Mouse (Mus musculus) left cerebral cortex, adult 2 months (tissue): ENCODE measurements around the gene Evc. TPM values are rescaled to one million over a fixed set of nuclear protein-coding genes. Genes with fewer than 3 reads are reported as not detected.

Experiments used
- DNase-seq, 2 experiments: peaks; one replicate each; pipeline ENCODE4 v3.0.0; 2021 to 2022; ENCODE audit warnings: low spot score in 2 of 2, mixed read lengths in 1 of 2; ENCODE audit errors: extremely low spot score in 1 of 2
- H3K27ac ChIP-seq: fragments of 200-600 bp; 2 replicates; pipeline ENCODE4 v1.8.1; 2022
- H3K4me3 ChIP-seq: fragments of 200-600 bp; 2 replicates; pipeline ENCODE4 v1.8.1; 2022
- CTCF ChIP-seq: fragments of 200-600 bp; IDR thresholded peaks from 2 replicates; pipeline ENCODE4 v1.8.1; 2022; ENCODE audit warnings: antibody characterized with exemption, mild to moderate bottlenecking, moderate library complexity
- intact Hi-C: fragments of 180-260 bp; cut with DNase I; formaldehyde crosslinking; loops from one replicate; pipeline ENCODE4 v1.15.1; 2025
- total RNA-seq, 2 experiments: library from RNA; stranded (reverse); gene quantifications; 2 replicates each; pipeline ENCODE4 v1.2.3; 2021

The Evc gene
- total RNA-seq, 2 experiments from 2014 or later = 8.2 to 11.1 TPM

DNA sequence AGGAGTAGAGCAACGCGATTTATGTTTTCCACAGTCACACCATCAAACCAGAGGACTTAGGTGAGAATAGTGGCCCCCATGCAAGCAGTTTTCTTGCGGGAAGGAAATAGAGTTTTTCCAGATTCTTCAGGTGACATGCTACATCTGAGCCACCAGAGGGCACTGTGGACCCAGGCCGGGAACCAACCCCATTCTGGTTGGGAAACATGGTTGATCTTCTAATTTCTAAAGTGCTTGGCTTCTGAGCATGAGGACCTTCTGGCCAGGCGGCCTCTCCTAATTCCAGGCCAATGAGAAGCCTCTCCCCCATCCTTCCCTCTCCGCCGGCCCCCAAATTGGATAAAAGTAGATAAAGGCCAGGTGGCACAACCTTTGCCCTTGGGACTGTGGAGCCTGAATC lies 38.3 kb downstream of the Evc start:
- Histone ChIP-seq H3K27ac (no peak overlapping the region), H3K4me3 (no peak overlapping the region)
- peak; percentile 85 for TF ChIP-seq CTCF
- intact Hi-C loops = loop anchor here (1.0 to 5.0 kb wide), 4 partner anchors 56 to 794 kb away; partner anchors contain the start of gene Stk32b
- DNase-seq = peak in 1 of 2 experiments; percentile 34

DNA sequence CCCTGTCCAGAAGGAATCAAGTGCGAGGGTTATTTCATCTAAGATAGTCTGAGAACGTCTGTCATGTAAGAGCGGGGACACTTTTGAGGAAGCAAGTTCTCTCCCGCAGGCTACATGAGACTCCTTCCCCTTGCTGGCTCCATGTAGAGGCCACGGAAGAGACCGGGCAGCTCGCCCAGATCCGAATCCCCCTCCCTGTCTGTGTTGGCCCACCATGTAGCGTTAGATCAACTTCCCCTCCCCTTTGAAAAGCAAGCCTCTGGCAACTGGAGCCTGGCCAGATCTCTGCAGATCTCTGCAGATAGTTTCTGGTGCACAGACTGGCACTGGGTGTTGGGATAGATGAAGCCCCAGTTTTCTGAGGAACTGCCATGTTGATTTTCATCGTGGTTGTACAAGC lies 40.0 kb downstream of the Evc start:
- DNase-seq = no peak
- no peak for TF ChIP-seq CTCF
- intact Hi-C loops = loop anchor here (5.0 kb wide), 1 partner anchor 796 kb away; no protein-coding TSS in a partner anchor
- Histone ChIP-seq H3K4me3 (no peak overlapping the region), H3K27ac (no peak overlapping the region)

DNA sequence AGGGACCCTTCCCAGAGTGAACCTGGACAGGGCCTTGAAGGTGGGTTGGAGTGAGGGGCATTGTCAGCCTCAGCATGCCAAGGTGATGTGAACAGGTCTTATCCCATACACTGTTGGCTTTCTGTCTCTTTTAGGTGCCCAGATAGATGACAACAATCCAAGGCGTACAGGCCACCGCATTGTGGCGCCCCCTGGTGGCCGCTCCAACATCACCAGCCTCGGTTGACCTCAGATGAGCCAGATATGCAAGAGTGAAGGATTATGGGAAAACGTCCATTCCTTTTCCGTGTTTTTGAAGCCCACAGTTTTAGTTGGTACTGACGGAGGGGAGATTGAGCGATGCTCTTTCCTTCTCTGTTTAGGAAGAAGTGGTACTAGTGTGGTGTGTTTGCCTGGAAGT lies 45.7 kb downstream of the Evc start:
- H3K27ac ChIP-seq = no peak overlapping the region
- peak in 1 of 2 experiments; percentile 37 for DNase-seq
- peak; percentile 76 for TF ChIP-seq CTCF
- intact Hi-C loops = no loop called here
- H3K4me3 ChIP-seq = no peak overlapping the region

DNA sequence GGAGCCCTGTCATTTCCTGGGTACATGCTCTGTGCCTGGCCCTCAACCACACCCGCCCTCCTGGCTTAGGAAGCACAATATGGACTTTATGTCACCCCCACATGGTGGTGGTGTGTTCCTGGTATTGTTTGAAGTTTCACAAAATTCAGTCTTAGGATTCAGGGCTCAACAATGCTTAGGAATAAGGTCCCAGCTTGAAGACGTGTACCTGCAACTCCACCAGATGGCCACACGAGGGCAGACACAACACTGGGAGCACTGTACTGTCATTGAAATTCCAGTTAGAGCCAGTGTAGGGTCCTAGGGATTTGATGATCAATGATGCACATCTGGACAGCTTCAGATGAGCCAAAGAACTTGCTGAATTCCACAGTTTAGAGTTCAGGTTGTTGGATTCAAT lies 47.5 kb downstream of the Evc start:
- peak; percentile 46 to 53 for DNase-seq
- peak; percentile 86 for TF ChIP-seq CTCF
- Histone ChIP-seq H3K4me3 (no peak overlapping the region), H3K27ac (no peak overlapping the region)
- intact Hi-C loops = loop anchor here (2.0 to 5.0 kb wide), 2 partner anchors 42 to 127 kb away; no protein-coding TSS in a partner anchor

GRCm38 (mm10) chr5:37288374-37288773 lies 48.3 kb downstream of the Evc start:
- intact Hi-C loops = loop anchor here (2.0 to 5.0 kb wide), 2 partner anchors 42 to 126 kb away; no protein-coding TSS in a partner anchor
- no peak overlapping the region for H3K27ac ChIP-seq
- H3K4me3 ChIP-seq = no peak overlapping the region
- peak; percentile 80 for TF ChIP-seq CTCF
- DNase-seq = peak; percentile 65 to 68

DNA sequence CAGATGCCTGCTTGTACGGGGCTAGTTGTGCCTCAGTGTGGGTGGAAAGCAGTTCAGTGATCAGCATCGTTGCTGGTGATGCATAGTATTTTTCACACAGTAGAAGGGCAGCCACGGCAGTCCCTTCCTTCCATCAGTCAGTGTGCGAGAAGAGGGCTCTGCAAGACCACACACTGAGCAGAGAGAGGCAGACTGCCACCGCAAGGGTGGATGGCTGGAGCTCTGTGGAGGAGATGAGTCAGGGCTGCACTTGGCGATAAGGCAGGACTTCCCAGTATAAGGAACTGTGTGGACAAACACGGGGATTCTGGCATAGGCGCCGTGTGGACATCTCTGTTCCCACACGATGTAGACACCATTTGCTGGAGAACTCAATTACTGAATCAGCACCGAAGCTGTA lies 55.7 kb downstream of the Evc start:
- intact Hi-C loops = no loop called here
- Histone ChIP-seq H3K4me3 (no peak overlapping the region), H3K27ac (no peak overlapping the region)
- TF ChIP-seq CTCF = no peak
- peak in 1 of 2 experiments; percentile 25 for DNase-seq

- intact Hi-C loops = no loop called here
- Histone ChIP-seq H3K4me3 (no peak overlapping the region), H3K27ac (no peak overlapping the region)
- DNase-seq = no peak
- no peak for TF ChIP-seq CTCF
Measured at GRCm38 (mm10) chr5:37263816-37264215, 72.9 kb downstream of the Evc start.

GRCm38 (mm10) chr5:37261734-37262133 lies 75.0 kb downstream of the Evc start:
- no peak for TF ChIP-seq CTCF
- no peak for DNase-seq
- peak overlapping the region; percentile 55; the same call in 1 of the 2 replicates for H3K27ac ChIP-seq
- intact Hi-C loops = no loop called here
- H3K4me3 ChIP-seq = no peak overlapping the region

DNA sequence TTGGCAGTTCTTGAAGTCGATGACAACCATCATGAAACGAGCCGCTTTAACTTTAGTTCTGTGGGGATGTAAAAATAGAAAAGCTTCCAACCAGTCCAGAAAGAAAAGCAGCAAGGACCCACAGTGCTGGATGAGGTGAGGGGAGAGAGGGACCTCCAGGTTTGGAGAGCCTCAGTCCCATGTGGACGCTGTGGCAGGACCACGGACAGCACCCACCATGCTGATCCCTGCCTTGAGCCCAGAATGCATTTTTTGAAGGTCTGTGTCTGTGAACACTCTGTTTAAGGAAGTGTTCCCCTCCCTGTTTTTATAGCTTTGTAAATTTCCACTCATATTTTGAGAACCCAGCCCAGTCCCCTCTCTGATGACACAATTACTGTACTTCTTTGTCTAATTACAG lies 79.5 kb downstream of the Evc start:
- no peak overlapping the region for H3K4me3 ChIP-seq
- H3K27ac ChIP-seq = peak overlapping the region; percentile 11; the same call in 1 of the 2 replicates
- intact Hi-C loops = no loop called here
- TF ChIP-seq CTCF = no peak
- DNase-seq = no peak

DNA sequence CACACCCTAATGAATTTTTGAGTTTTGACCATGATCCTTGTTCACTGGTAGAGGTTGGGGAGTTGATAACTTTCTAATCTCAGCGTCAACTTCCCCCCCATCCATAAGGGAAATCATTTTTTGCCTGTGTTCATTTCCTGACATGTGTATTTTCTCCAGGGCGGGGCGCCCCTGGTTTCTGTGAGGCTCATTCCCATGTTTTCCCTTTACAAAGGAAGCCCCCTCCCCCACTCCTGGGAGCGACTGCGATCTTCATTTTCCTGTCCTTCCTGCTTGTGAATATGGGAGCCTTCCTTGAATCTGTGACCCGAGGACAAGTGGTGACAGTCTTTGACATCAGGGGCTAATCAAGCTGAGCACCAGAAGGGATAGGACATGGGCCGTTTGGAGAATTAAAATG lies 79.9 kb downstream of the Evc start:
- Histone ChIP-seq H3K4me3 (no peak overlapping the region), H3K27ac (peak overlapping the region; percentile 17; the same call in 1 of the 2 replicates)
- DNase-seq = no peak
- TF ChIP-seq CTCF = no peak
- intact Hi-C loops = no loop called here

GRCm38 (mm10) chr5:37254523-37254922 lies 82.2 kb downstream of the Evc start:
- intact Hi-C loops = loop anchor here (5.0 kb wide), 1 partner anchor 77 kb away; no protein-coding TSS in a partner anchor
- no peak for DNase-seq

GRCm38 (mm10) chr5:37252101-37252804 lies 84.4 kb downstream of the Evc start:
- intact Hi-C loops = loop anchor here (5.0 kb wide), 1 partner anchor 75 kb away; no protein-coding TSS in a partner anchor
- DNase-seq = peak; percentile 55 to 57
- TF ChIP-seq CTCF = no peak
- Histone ChIP-seq H3K27ac (peak overlapping the region; percentile 21; the same call in 1 of the 2 replicates), H3K4me3 (no peak overlapping the region)

More at GRCm38 (mm10) chr5:37254523-37254922, 82.2 kb downstream of the Evc start:
- Histone ChIP-seq H3K27ac (no peak overlapping the region), H3K4me3 (no peak overlapping the region)
- no peak for TF ChIP-seq CTCF

DNA sequence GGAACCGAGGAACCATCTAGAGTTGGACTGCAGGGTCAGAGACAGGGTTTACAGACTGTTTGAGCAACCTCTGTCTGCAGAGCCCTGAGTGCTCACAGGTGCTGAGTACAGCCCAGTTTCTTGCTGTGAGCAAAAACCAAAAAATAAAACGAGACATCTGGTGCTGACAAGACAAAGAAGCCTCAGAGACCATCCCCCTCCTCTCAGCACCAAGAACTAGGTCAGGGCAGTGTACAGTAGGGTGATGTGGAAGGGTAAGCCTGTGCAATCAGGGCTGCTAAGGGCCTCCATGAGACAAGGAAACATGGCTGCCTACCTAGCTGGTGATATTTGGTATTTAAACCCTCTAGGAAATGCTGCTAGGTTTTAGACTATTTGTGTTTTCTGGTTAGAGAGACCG lies 85.1 kb downstream of the Evc start:
- Histone ChIP-seq H3K27ac (peak overlapping the region; percentile 50), H3K4me3 (no peak overlapping the region)
- DNase-seq = no peak
- intact Hi-C loops = loop anchor here (5.0 kb wide), 1 partner anchor 74 kb away; no protein-coding TSS in a partner anchor
- no peak for TF ChIP-seq CTCF
